Mouse (Mus musculus): Measurements from ENCODE around the gene Hyal3.

Gene Hyal3

DNA sequence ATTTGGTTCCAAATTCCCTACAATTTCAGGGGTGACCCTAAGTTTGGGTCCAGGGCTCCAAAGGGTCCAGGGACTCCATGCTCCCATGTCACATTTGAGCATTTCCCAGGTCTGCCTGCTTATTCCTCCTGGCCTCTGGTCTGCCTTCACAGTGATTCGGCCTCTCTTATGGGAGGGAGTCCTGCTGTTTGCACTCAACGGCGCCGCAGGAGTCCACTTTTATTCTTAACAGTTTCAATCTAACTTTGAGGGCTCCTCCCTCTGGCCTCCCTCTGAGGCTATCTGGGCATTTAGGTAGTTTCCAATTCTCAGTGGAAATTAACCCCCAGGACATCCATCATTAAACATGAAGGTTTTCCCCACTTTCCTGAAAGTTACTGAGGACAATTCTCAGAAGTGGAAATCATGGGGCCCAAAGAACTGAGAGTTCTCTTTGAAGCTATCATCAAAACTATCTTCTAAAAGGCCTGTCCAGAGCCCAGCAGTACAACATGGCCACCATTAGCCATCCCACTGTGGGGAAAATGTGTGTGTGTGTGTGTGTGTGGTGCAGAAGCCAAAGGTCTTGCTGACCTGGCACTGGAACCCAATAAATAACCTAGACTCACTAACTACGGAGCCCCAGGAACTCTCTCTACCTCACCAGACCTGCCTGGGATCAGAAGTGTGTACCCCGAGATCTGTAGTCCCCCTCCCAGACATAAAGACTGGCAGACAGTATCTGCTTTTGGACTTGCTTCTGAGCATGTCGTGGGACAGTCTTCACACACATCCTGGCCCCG lies 13.9 kb downstream of the Hyal3 start:
- DNase-seq (ENCODE audit: low spot score in 2 of 2), result no peak

DNA sequence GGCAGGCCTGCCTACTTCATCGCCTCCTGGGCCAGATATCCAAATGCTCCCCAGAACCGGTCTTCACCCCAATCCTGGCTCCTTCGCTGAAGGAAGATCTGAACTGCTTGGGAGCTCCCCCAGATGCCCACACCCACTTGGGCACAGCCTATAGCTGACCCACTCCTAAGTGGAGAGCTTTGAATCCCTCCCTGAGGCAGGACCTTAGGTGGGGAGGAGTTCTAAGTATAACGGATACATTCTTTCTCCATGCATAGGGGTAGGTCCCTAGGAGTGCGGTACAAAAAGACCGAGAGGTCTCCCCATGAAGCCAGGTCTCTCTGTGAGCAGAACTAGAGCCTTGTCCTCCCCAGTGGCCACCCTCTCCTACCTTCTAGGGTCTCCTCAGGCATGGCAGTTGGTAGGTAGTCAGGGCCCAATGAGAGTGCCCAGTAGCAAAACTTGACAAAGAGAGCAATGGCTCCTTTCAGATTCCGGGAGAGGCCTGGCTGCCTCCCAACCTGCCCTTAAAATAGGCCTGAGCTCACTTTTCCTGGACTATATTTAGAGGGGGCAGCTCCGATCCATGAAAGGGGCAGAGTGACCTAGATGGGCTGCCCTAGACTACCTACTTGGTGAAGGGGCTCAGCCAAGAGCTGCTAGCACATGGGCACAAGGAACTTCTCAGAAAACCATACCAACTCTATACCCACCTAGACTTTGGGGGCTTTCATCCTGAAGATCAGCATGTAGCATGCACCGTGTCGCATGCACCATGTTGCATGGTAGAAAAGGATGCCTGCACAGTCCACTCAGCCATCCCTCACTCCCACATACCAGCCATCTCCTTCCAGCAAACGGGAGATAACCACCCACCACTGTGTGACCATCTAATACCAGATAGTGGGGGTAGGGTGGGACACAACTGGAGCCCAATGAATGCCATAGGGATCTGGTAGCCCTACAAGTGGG lies 16.3 kb downstream of the Hyal3 start:
- DNase-seq (ENCODE audit: low spot score in 2 of 2), result no peak

DNA sequence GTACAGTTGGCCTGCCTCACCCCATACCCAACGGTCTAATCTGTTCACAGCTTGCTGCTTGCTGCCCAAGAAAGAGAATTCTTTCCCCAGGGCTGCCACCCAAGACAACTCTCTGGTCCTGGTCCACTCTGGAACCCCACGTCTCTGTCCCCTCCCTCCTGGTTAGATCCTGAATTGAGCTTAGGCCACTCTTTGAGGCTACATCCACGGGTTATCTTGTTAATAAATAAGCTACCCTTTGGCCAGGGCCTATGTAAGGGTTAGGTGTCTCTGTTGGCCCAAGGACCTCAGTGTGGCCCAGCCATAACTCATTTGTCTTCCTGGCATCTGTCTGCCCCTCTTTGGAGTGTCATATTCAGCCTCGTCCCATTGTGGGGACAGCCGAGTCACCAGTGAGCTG lies 17.8 kb downstream of the Hyal3 start:
- no peak for DNase-seq (ENCODE audit: low spot score in 2 of 2)

DNA sequence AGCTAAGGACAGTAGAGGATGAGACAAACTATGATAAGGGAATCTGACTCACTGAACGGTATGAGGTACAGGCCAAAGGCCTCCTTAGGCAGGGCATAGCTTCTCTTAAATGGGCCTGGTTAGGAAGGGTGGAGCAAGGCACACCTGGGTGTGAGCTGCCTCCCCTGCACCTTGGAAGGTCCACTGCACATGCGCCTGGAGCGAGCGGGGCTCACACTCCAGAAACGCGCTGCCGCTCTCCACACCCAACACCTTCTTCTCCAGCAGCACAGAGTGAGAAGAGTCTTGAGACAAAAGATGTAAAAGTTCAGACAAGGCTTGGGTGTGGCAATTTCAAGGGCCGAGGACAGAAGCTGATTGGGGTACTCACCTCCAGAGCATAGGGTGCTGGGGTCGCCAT lies 18.8 kb downstream of the Hyal3 start:
- DNase-seq (ENCODE audit: low spot score in 2 of 2), result no peak

DNA sequence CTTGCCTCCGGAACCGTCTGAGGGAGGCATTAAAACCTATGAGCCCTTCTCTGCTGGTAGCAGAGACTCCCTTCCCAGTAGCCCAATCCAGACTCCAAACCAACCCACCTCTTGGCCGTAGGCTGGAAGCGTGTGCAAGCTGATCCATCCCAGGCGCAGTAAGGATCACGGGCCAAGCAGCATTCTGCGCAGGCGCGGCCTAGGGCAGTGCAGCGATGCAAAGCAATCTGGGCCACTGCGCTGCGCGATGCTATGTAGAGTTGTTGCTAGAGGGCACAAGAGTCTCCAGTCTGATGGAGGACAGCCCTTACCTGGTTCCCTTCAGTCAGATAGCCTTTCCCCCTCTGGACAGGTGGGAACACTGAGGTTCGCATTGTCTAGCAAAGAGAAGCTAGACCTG lies 19.2 kb downstream of the Hyal3 start:
- DNase-seq (ENCODE audit: low spot score in 2 of 2), result no peak

DNA sequence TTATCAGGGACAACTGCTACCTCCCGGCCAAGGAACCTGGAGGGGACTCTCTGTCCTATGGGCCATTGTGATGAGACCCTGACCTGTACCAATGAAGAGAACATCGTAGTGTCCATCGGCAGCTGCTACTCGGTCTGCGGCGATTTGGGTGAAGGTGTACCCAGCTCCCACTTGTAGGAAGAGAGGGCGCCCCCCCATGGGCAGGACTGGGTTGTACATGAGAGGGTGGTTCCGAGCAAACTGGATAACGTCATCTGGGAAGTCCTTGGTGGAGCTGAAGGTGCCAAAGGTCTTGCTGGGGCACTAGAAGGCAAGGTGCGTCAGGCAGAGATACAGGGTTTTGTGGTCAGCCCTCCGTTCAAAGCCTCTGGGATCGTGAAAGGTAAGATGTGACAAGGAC lies 20.1 kb downstream of the Hyal3 start:
- DNase-seq (ENCODE audit: low spot score in 2 of 2), result no peak

DNA sequence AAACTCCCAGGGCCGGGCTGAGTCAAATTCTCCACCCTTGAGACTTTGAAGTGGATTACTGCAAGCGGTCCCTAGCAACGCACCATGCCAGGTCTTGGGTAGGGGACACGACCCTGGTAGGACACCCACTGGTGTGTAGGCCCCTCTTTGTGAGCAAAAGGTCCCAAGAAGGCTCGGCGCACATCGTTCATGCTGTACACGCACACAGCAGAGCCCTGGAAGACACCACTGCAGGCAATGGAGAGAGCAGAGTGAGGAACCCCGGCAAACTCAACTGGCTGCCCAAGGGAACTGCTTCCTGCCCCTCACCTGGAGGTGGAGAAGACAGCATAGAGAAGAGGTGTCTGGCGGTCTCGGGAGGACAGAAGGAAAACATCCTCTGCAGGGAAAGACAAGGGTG lies 20.7 kb downstream of the Hyal3 start:
- no peak for DNase-seq (ENCODE audit: low spot score in 2 of 2)

DNA sequence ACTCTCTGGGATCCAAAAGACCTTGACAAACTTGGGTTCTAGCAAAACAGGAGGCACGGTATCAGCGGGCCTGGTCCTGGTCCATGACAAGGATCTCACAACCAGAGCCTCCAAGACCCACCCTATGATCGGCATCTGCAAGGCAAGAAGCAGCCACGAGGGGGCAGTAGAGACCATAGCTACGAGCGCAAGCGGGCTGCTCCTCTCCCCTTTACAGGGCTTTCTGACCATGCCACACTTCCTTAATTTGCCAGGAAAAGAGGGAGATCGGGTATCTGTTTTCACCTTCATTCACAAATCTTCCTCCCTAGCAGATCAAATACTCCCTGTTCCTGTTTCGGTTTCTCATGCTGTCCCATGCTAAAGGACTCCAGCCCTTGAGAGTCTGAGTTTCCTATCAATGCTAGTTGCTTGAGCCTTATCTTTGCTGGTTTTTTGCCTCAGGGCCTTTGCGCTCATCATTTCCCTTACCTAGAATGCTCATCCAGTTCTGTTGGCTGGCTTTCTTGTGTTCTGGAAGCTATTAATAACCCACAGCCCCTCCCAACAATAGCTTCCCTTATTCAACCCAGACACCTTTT lies 21.5 kb downstream of the Hyal3 start:
- DNase-seq (ENCODE audit: low spot score in 2 of 2), result peak; percentile 83 to 91

DNA sequence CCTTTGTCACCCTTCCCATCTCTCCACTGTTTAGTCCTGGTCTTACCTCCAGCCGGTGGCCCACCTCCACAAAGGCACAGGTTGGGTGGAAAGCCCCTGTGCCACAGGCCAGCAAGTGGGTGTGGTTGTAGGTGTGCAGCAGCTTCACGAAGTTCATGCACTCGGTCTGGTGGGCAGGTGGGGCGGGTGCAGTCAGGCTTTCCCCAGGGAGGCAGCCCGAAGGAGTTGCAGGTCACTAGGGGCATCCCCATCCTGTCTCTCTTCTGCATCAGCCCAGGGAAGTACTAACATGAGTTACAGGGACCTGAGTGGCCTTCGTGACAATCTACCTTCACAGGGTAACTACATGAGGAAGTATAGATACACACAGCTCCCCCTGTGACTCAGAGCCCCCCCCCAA lies 22.6 kb downstream of the Hyal3 start:
- DNase-seq (ENCODE audit: low spot score in 2 of 2), result no peak

DNA sequence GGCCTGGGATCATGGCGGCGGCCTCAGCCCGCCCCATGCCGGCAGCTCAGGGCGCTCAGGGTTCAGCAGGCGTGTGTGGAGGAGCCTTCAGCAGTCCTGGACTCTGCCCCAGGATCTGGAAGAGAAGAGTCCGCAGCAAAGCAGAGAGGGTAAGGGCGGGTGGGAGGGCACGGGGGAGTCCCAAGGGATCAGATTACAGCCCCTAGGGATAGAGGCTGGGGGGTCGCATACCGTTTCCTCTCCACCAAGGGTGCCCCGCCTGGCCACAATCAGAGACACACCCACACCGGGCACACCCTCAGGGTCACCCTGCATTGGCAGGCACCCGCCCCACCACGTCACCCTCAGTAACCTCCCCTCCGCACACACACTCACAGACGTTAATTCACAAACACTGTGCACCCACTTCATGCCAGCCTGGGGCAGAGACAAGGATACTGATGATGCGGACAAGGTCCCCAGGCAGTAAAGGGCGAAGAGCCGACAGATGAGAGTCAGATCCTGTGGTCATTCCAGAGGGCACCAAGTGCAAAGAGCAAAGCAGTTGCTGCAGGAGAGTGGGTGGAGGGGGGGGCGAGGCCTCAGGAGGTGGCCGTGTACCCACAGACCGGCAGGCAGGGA lies 24.5 kb downstream of the Hyal3 start:
- no peak for DNase-seq (ENCODE audit: low spot score in 2 of 2)

DNA sequence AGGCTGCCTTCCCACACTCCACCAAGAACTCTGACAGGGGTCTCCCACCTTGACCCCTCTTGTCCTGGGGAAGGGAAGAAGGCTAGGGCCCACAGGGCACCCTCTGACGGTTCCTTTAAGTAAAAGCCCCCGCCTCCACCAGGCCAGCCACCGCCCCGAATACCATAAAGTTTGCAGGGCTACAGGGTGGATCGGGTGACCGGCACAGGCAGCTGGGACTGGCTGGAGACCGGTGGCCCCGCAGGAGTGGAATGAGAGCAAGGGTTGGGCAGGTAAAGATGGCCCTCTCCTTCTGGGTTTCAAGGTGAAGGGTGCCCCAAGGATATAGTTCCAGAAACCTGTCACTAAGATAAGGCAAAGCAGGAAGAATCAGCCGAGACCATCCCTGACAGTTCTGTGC lies 26.0 kb downstream of the Hyal3 start:
- peak; percentile 54 to 59 for DNase-seq (ENCODE audit: low spot score in 2 of 2)

DNA sequence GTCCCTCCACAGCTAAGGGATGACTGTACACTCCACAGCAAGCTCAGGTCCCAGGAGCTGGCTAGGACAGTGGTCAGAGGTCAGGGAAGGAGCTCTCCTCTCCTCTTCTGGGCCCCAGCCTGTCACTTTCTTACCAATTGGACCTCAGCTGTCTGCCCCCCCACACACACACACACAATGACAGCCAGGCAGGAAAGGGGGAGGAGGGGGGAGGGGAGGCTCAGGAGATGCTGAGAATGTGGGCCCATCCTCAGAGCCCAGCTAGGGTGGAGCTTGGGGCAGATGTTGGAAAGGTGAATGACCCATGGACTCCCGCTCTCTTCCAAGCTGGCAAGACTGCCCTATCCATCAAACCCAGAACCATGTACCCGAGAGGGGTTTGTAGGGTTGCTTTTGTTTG lies 26.4 kb downstream of the Hyal3 start:
- no peak for DNase-seq (ENCODE audit: low spot score in 2 of 2)

DNA sequence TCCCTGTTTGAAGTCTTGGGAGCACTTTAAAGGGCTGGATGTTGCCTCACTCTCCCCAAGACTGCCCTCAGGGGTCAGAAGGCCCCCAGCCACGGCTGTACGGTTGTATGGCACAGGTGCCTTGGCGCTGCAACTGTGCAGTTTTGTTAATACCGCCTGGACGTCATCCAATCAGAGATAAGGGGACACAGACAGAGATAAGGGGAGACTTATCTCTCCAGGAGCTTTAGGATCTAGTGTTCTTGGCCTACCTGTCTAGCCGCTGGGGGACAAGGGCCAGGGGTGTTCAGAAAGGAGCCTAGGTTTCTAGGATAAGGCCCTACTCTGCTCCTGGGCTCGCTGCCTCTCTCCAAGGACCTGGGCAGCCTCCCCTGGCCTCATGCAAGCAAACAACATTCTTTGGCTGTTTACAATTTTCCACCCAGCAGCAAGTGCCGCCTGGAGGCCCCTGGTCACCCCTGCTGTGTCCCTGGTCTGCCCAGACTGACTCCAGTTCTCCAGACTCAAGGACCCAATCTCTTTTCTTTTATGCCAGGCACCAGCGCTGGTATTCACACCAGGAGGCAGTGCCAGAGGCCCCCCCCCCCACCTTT lies 27.1 kb downstream of the Hyal3 start:
- no peak for DNase-seq (ENCODE audit: low spot score in 2 of 2)

DNA sequence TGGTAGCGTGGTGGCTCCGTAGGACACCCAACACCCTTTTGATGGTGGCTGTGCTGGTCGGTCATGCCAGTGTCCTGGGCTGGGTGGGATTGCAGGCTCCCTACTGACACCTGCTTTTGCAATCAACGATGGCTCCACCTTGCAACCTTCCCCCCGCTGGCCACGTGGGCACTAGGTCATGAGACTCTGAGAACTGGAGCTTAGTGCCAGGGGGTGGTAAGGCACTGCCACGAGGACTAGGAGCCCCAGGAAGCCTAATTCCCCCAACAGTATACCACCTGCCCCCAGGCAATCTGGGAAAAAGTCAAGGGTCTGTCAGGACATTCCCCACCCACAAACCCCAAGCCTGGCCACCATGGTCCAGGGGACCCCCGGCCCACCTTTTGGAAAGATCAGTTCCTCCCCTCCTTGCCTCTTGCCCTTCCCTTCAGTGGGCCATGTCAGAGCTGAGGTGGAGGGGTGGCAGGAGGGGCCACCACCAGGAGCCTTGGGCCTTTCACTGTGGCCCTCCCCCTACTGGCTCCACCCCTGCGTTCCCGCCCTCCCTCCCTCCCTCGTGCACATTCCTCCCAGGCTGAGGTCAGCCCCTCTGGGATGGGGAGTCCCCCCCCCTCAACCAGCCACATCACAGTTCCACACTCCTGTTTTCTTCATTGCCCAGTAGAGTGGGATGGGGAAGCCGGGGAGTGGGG lies 28.3 kb downstream of the Hyal3 start, which contains the start of gene Sema3b:
TSS of gene Sema3b (minus strand) at position 489 of the 692 bp plus-strand sequence.
- no peak for DNase-seq (ENCODE audit: low spot score in 2 of 2)

DNA sequence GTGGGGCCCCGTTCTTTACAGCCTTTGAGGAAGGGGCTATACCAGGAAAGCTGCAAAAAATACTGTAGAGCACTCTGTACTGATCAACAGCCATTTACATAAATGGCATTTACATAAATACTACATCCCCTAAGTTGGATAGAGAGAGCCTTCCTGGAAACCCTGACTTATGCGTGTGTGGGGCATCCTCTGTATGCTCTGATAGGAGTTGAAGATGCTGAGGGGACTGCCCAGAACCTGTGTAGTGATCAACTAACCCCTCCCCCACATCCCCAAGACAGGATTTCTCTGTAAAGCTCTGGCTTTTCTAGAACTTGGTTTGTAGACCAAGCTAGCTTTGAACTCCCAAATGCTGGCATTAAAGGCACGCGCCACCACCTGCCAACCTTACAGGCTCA lies 28.8 kb downstream of the Hyal3 start:
- no peak for DNase-seq (ENCODE audit: low spot score in 2 of 2)

DNA sequence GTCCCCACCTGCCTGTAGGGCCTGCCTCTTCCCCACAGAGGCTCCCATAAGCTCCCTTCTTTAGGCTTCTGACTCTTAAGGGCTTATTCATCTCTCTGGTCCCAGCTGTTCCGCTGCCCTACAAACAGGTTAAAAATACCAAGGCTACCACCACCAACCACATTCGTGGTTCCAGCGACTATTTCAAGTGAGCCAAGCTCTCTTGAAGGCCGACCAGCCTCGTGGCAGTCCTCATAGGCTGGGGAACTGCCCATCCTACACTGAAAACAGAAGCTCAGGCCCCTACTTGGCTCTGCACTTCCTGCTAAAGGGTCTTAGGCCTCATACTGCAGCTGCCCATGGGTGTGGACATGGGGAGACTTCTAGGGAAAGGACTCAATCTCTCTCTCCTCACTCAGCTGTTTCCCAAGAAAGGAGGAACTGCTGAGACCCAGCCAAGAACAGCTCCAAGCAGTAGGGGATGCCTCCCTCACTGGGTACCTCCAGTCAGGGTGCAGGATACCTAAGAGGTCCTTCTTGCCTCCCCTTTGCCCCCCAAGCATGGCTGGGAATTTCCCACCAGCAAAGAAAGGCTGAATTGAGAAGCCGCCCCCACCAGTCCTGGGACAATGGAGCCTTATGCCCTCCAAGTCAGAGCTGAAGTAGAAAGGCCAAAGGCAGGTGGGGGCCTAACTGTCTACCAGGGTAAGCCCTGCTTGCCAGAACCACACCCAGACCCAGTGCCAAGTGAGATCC lies 31.0 kb downstream of the Hyal3 start:
- DNase-seq (ENCODE audit: low spot score in 2 of 2), result no peak

DNA sequence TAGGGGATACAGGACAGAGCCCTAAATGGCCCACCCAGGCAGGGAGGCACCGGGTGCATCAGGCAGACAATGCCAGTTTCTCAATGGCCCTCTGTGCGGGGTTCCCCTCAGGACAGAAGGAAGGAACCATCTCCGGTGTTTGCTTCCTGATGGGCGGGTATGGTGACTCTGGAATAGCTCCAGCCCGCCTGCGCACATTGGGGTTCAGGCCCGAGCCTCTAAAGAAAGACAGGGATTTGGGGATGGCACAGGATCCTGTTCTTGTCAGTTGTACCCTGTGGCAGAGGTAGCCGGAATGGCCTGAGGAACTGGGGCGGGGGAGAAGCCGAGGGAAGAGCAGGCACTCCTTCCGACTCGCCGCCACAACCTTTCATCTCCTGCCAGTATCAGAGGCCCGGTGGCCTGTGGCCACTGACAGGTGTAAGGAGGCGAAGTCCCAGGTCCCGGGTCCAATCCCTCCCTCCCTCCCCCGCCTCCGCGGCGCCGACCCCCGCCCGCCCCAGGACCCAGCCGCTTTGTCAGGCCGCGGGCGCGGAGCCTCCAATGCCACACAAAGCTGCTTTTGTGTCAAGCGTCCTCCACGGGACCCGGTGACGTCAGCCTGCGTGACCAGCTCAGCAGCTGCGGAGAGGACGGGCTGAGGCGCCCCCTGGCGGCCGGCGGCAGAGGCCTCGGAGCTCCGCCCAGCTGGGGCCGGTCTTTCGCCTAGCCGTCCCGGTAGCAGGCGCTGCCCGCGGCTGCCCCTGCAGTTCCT lies 31.8 kb downstream of the Hyal3 start:
- peak; percentile 97 to 99 for DNase-seq (ENCODE audit: low spot score in 2 of 2)

DNA sequence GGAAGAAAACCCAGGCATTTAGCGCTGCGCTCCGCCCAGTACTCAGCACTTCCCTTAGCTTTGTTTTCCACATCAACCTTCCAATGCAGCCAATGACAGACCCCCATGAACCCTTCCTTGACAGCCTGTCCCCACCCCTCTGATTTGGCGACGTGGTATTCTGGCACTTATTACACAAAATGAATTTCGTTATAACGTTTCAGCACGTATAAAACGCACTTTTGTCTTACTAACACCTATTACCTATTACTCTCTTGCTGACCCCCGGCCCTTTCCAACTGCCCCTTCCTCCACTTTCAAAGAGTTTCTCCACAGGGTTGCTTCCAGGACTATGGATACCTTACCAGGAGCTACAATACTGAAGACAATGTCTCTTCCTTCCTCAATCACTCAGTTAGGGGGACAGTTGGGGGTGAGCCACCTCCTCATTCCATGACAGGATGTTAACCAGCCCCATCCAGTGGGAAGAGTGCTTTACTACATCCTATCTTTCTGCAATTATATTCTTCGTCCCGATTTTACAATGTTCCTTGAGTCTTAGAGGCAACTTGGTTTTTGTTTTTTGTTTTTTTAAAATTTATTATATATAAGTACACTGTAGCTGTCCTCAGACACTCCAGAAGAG lies 32.4 kb downstream of the Hyal3 start:
- no peak for DNase-seq (ENCODE audit: low spot score in 2 of 2)

DNA sequence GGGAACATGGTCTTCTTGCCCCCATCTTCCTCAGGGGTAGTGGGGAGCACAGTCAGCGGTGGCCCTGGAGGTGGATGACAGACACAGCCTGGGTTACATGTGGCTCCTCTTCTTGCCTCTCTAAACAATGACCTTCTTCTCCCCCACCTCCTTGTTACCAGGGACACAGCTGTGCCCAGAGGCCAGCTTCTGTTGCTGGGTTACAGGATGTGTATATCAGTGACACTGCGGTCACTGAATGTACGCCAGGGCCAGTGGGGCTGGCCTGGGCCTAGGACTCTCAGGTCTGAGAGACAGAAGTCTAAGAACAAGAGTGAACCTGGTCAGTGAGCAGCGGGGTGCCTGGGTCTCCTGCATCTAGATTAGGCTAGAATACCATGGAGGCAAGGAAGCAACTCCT lies 34.4 kb downstream of the Hyal3 start:
- DNase-seq (ENCODE audit: low spot score in 2 of 2), result no peak

Measured in urinary bladder, postnatal 36 days (tissue).